Mouse (Mus musculus): ENCODE data around the gene Unc13d.

The Unc13d gene

DNA sequence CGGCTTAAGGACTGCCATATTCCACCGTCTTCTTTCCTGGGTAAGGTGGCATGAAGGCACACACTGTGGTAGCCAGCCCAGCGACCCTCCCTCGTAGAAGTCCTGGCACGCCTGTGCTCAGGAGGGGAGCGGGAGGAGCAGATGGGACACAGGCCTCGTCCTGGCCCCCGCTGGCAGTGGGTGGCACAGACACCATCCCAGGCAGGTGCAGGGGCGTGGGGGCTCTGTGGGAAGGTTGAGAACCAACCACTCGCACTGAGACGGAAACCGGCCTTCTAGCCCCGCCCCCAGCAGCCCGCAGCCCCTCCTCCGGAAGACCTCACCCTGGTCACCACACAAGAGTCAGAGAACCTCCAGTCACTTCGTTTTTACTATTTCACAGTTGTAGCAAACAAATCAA is 460 bp upstream of the Unc13d start:
- no peak for DNase-seq (ENCODE audit: low spot score in 2 of 2)

DNA sequence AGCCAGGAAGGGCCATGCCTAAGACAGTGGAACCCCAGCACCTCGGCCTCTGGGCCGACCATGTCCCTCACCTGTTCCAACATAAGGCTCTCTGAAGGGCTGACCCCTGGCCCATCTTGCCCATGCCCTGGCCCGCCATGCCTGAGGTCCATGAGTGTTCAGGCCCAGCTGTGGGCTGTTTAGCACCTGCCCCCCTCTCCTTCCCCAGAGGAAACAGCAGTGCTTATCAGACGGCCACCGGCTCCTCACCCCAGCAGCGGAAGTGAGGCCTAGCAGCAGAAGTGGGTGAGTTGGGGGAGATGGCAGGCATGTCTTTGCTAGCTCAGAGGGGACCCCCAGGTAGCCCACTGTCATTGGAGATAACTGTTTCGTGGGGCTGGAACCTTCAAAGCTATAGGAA is 925 bp downstream of the Unc13d start:
- DNase-seq (ENCODE audit: low spot score in 2 of 2) = no peak

DNA sequence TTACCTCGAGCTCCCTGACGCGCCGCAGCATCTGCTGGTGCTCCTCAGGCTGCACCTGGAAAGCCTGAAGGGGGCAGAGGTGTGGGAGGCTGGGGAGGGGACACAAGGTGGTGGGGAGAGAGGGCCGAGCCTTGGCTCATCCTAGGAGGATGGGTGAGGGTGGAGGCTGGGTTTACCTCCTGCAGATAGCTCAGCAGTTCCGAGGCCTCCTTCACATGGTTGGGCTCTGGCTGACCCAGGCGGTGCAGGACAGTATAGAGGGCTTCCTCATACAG is 1.6 kb downstream of the Unc13d start:
- no peak for DNase-seq (ENCODE audit: low spot score in 2 of 2)

- DNase-seq (ENCODE audit: low spot score in 2 of 2) = no peak
Observed at GRCm38 (mm10) chr11:116075539-116076265, 2.1 kb downstream of the Unc13d start.

DNA sequence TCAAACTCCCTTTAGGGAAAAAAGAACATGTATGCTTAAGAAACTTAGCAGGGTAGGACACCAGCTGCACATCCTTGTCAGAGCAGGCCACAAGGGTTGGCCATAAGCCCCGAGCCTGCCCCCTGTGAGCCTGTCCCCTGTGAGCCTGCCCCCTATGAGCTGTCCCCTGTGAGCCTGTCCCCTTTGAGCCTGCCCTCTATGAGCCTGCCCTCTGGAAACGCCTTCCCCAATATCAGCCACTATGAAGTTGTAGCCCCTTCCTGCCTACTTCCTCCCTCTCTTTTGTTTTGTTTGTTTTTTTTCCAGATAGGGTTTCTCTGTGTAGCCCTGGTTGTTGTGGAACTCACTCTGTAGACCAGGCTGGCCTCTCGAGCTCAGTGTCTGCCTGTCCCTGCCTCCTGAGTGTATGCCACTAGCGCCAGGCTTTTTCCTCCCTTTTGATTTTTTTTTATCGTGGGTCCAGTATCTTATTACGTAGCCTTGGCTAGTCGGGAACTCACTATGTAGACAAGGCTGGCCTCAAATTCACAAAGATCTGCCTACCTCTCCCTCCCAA is 3.2 kb downstream of the Unc13d start:
- no peak for DNase-seq (ENCODE audit: low spot score in 2 of 2)

DNA sequence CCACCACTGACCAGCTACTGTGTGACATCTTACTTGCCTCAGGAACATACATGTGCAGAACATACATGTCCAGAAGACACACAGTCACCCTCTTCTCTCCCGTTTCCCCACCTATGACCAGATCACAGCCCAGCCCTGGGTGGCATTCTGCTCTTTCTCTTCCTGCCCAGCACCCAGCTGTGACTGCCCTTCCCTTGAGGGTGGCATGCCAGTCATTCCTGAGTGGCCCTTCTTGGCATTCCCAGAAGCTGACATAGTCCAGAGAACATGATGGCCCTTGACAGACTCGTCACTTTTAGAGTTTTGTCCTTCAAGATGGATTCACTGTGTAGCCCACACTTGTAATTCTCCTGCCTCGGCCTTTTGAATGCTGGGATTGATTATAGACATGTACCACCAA is 5.2 kb downstream of the Unc13d start:
- DNase-seq (ENCODE audit: low spot score in 2 of 2) = no peak

GRCm38 (mm10) chr11:116071510-116071909 is 6.3 kb downstream of the Unc13d start:
- no peak for DNase-seq (ENCODE audit: low spot score in 2 of 2)

- no peak for DNase-seq (ENCODE audit: low spot score in 2 of 2)
Observed at GRCm38 (mm10) chr11:116065345-116065744, 12.4 kb downstream of the Unc13d start.

DNA sequence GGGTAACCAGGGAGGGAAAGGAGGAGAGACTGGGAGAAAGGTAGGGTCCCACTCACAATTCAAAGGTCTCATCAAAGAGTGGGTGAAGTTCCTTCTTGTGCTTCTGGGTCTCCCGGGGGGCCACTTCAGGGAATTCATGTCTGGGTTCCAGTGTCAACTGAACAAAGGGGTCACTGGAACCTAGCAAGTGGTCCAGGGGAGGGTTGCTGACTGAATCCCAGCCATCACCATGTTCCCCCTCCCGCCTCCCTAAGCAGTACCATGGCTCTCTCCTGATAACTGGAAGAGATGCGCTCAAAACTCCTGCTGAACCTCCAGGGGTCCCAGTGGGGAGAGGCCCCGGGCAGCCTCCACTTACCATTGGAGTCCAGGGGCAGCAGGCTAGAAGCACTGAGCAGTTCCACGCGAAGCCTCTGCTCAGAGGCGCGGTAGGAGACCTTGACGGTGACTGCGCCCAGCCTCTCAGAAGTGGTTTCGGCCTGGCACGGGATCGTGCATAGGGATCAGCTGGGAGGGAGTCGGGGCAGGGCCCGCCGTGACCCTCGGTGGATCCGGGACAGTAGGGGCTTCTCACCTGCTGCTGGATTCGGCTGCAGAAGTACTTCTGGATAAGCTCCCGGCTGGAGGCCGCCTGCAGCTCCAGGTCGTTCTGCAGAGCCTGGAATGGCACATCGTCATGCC is 13.4 kb downstream of the Unc13d start:
- no peak for DNase-seq (ENCODE audit: low spot score in 2 of 2)

- peak in 1 of 2 experiments; percentile 57 for DNase-seq (ENCODE audit: low spot score in 2 of 2)
Observed at GRCm38 (mm10) chr11:116063562-116063961, 14.2 kb downstream of the Unc13d start.

GRCm38 (mm10) chr11:116062521-116062920 is 15.2 kb downstream of the Unc13d start:
- no peak for DNase-seq (ENCODE audit: low spot score in 2 of 2)

- DNase-seq (ENCODE audit: low spot score in 2 of 2) = no peak
Observed at GRCm38 (mm10) chr11:116061641-116062415, 15.9 kb downstream of the Unc13d start.

DNA sequence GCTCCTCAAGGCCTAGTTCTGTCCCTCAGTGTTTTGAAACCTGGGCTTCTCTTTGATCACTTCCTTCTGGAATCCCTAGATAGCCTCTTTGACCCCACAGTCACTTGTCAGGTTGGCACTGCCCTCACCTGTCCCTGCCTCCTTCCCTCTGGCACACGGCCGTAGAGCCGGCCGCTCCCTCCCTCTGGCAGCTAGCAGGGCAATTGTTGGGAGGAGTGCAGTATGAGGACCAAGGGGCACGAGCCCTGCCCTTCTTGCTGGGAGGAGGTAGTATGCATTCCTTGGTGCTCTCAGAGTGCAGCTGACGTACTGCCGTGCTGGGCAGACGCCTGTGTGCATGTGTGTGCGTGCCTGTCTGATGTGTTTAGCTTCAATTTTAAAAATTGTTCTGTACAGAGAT is 17.2 kb downstream of the Unc13d start:
- DNase-seq (ENCODE audit: low spot score in 2 of 2) = no peak

GRCm38 (mm10) chr11:116059691-116060025 is 18.1 kb downstream of the Unc13d start:
- DNase-seq (ENCODE audit: low spot score in 2 of 2) = no peak

DNA sequence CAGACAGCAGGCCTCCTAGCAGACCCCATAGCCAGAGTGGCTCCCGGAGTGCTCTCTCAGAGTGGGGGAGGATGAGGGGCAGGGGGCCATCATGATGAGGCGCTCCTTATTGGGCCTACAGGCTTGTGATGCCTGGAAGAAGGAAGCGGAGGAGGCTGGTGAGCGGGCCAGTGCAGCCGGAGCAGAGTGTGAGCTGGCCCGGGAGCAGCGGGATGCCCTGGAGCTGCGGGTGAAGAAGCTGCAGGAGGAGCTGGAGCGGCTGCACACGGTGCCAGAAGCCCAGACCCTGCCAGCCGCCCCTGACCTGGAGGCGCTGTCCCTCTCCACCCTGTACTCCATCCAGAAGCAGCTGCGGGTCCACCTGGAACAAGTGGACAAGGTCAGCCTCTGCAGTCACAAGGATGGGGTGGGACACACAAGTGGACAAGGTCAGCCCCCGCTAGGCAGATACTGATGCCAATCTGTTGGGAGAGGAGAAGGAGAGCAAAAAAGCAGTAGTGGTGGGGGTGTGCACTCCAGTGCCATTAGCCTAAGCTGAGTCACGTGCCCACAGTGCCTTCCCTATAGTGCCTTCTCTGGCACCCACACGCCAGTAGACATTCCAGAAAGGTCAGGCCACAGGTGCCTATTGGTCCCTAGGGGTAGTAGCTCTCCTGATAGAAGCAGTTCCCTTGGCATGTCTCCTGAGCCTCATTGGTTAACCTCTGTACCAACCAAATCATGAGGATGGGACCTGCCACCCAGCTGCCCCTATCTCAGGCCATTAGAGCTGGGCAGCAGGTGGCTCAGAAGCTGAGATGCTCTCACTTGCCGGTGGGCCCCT is 18.7 kb downstream of the Unc13d start:
- no peak for DNase-seq (ENCODE audit: low spot score in 2 of 2)

GRCm38 (mm10) chr11:116058022-116058614 is 19.6 kb downstream of the Unc13d start:
- no peak for DNase-seq (ENCODE audit: low spot score in 2 of 2)

DNA sequence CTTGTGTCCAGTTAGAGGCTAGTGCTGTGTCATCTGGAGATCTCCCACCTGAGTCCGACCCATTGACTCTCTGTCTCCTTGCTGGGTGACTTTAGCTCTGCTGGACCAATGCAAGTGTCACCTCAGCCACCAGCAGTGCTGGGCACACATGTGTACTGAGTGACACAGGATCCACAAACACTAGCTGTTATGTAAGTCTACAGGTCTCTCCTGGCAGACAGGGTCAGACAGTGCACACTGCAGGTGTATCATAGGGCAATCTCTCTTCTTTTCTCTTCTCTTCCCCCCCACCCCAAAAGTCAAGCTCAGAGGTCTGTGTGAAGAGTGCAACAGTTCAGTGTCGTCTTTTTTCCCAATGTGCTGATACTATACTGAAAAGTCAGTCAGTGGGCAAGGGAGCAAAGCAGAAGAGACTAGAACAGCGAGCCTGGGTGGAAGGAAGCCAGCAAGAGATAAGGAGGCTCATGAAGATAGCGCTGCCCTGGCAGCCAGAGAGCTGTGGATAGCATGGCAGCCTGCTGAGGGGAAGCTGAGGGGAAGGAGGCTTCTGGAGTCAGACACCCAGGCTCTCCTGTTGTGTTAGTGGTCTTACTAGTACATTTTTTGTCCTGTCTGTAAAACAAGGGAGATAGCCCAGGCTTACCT is 20.4 kb downstream of the Unc13d start:
- no peak for DNase-seq (ENCODE audit: low spot score in 2 of 2)

GRCm38 (mm10) chr11:116055873-116056272 is 21.9 kb downstream of the Unc13d start:
- DNase-seq (ENCODE audit: low spot score in 2 of 2) = no peak

- DNase-seq (ENCODE audit: low spot score in 2 of 2) = no peak
Observed at GRCm38 (mm10) chr11:116053510-116054229, 24.1 kb downstream of the Unc13d start.

DNA sequence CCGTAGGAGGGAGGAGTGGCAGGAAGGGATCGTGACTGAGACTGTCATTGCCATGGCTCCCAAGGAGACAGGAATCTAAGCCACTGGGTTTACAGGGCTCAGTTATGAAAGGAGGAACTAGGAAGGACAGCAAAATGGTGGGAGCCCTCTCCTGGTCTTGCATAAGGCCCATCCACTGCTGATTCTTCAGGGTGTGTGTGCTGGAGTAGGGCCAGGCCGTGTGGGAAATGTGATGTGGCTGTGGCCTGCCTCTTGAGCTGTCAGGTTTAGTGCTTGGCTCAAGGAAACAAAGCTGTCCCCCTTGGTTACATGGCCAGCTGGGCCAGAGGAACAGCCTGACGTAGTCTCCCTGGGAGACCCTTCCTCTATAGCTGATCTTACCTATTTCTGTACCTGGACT is 27.6 kb downstream of the Unc13d start:
- DNase-seq (ENCODE audit: low spot score in 2 of 2) = no peak
